In the genomic region with DNA sequence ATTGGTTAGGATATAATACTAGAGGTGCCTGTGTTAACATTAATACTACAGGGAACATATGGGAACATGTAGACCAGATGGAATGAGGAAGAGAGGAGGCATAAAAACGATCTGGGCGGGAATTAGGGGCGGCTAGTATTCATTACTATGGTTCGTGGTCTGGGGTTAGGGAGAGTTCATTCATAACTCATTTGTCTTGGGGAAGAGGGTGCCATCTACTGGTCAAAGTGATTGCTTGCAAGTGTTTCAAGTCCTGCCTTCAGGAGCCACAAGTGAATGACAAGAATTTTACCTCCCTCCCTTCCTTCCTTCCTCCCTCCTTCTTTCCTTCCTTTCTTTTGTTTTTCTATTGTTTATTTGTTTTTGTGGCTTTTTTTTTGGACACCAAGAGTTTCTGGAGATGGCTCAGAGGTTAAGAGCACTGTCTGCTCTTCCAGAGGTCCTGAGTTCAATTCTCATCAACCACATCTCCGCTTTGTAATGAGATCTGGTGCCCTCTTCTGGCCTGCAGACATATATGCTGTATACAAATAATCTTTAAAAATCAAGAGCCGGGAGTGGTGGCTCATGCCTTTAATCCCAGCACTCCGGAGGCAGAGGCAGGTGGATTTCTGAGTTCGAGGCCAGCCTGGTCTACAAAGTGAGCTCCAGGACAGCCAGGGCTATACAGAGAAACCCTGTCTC, we compare ENCODE assay signal across 9 mouse cellular contexts. TPM values are rescaled to one million over a fixed set of nuclear protein-coding genes. Genes with fewer than 3 reads are reported as not detected.
DNase-seq lines count a peak whose midpoint lies in the region; ATAC-seq lines count a peak whose summit lies in the region.
"Had no signal": no experiment of that assay in that cellular context is flagged by ENCODE, and none has a peak within 500 bp of the region (broad histone marks: within the 10 kb centered on the region; RNA-seq: fewer than 3 reads in every experiment).

No protein-coding gene starts in this region.

- WGBS in heart, embryonic 10.5 days = 22% methylated on average over 8 of the region's 8 CpGs

- no peaks in the 10 kb centered on the region for H3K36me3 ChIP-seq in heart, embryonic 10.5 days
- H3K36me3 ChIP-seq: midbrain, embryonic 12.5 days had no signal

- DNase-seq in heart, adult 11 months = peak; percentile 91
- no peak for DNase-seq in heart, embryonic 10.5 days (ENCODE audit: low spot score)
- DNase-seq in c-Kit-positive CD71-positive TER-119-negative erythroid progenitor cells, embryonic 14.5 days (ENCODE audit: low read depth) = peak; percentile 89
- DNase-seq in layer of hippocampus, adult 9-10 months (ENCODE audit: low spot score) = peak; percentile 52
- peak; percentile 64 for DNase-seq in thymus, postnatal 14 days

- H3K4me3 ChIP-seq in heart, embryonic 10.5 days = no peak overlapping the region
- H3K4me3 ChIP-seq: midbrain, embryonic 12.5 days had no signal

- no peaks in the 10 kb centered on the region for H3K27me3 ChIP-seq in heart, embryonic 10.5 days (ENCODE audit: insufficient read depth, poor library complexity, severe bottlenecking)
- H3K27me3 ChIP-seq: midbrain, embryonic 12.5 days had no signal

- no peak overlapping the region for H3K27ac ChIP-seq in heart, embryonic 10.5 days
- H3K27ac ChIP-seq: midbrain, embryonic 12.5 days had no signal

- no peaks in the 10 kb centered on the region for H3K9me3 ChIP-seq in heart, embryonic 10.5 days
- H3K9me3 ChIP-seq: midbrain, embryonic 12.5 days had no signal

- H3K4me1 ChIP-seq in heart, embryonic 10.5 days = peaks cover 18% of the 10 kb centered on the region

- peak; percentile 48 for ATAC-seq in CD4-positive, CD25-positive, alpha-beta regulatory T cell, adult 4 months
- peak; percentile 17 for ATAC-seq in granulocyte monocyte progenitor cell, adult 5-6 weeks (replicated peaks; ENCODE audit: poor library complexity, severe bottlenecking)
- ATAC-seq in megakaryocyte, adult 5-6 weeks (ENCODE audit: poor library complexity, severe bottlenecking) = peak; percentile 51

RNA-seq across cellular contexts. Expression of a gene that starts 2.8 kb away (rescaled TPM):
- 6.6 and 11.6 TPM in 2 replicates for polyA plus RNA-seq in heart, embryonic 10.5 days (2016; fragmentation: Nextera tagmentation; extraction: Ambion mirVana)
- 100 to 1,000 TPM; 119 to 141 TPM for polyA plus RNA-seq in CD4-positive, CD25-positive, alpha-beta regulatory T cell, adult 4 months (2017; shearing (Covaris generic))
- 18.3 and 28.0 TPM in 2 replicates for total RNA-seq in granulocyte monocyte progenitor cell, adult 5-6 weeks (2014; fragmentation: Nextera tagmentation)
- 11.7 and 13.9 TPM in 2 replicates for total RNA-seq in granulocyte monocyte progenitor cell, adult 5-6 weeks (2017)
- 14.5 and 15.4 TPM in 2 replicates for total RNA-seq in megakaryocyte, adult 5-6 weeks (2015)
- 8.5 and 11.7 TPM in 2 replicates for total RNA-seq in megakaryocyte, adult 5-6 weeks (2017)

RNA-seq across cellular contexts. Expression of a gene that starts 6.0 kb away (rescaled TPM):
- polyA plus RNA-seq in heart, embryonic 10.5 days (2016; fragmentation: Nextera tagmentation; extraction: Ambion mirVana) = 191 and 223 TPM in 2 replicates
- polyA plus RNA-seq in CD4-positive, CD25-positive, alpha-beta regulatory T cell, adult 4 months (2017; shearing (Covaris generic)) = 100 to 1,000 TPM; 106 to 112 TPM
- total RNA-seq in granulocyte monocyte progenitor cell, adult 5-6 weeks (2014; fragmentation: Nextera tagmentation) = 79.4 and 82.9 TPM in 2 replicates
- total RNA-seq in granulocyte monocyte progenitor cell, adult 5-6 weeks (2017) = 149 and 152 TPM in 2 replicates
- total RNA-seq in megakaryocyte, adult 5-6 weeks (2015) = 55.9 and 65.5 TPM in 2 replicates
- total RNA-seq in megakaryocyte, adult 5-6 weeks (2017) = 86.4 and 86.6 TPM in 2 replicates
